Mouse (Mus musculus): ENCODE results near the gene Slc41a2.

GRCm38 (mm10) chr10:83182573-83182960, 155.1 kb downstream of the Slc41a2 start:
- TF ChIP-seq ZC3H11A (IDR thresholded peaks at IDR 0.05; ENCODE audit: low read depth, low read length) (peak; percentile 38), CTCF (conservative IDR thresholded peaks at IDR 0.05 in 1 of 2, IDR thresholded peaks at IDR 0.05 in 1 of 2; ENCODE audit: low read depth in 2 of 2, low read length in 2 of 2) (peak; percentile 69 to 75), ELF1 (IDR thresholded peaks at IDR 0.05; ENCODE audit: low read depth, low read length) (no peak), MAFK (IDR thresholded peaks at IDR 0.05; ENCODE audit: insufficient replicate concordance, low read length) (no peak), ZNF384 (IDR thresholded peaks at IDR 0.05; ENCODE audit: low read depth, low read length) (no peak), POLR2A (IDR thresholded peaks at IDR 0.05; ENCODE audit: low read depth, low read length) (no peak), NRF1 (IDR thresholded peaks at IDR 0.05; ENCODE audit: low read depth, low read length) (no peak), USF1 (IDR thresholded peaks at IDR 0.05; ENCODE audit: low read depth, low read length) (no peak), MEF2A (IDR thresholded peaks at IDR 0.05; ENCODE audit: borderline replicate concordance, low read depth, low read length) (no peak), JUND (conservative IDR thresholded peaks at IDR 0.05; ENCODE audit: low read depth, low read length) (no peak), CHD1 (IDR thresholded peaks at IDR 0.05; ENCODE audit: low read depth, low read length) (no peak), HCFC1 (IDR thresholded peaks at IDR 0.05; ENCODE audit: low read depth, low read length) (no peak), MYC (IDR thresholded peaks at IDR 0.05; ENCODE audit: low read depth, low read length) (no peak)

Measured in CH12.LX (cell line).